Mouse (Mus musculus): Measurements from ENCODE around the gene Atp23.

The Atp23 gene

DNA sequence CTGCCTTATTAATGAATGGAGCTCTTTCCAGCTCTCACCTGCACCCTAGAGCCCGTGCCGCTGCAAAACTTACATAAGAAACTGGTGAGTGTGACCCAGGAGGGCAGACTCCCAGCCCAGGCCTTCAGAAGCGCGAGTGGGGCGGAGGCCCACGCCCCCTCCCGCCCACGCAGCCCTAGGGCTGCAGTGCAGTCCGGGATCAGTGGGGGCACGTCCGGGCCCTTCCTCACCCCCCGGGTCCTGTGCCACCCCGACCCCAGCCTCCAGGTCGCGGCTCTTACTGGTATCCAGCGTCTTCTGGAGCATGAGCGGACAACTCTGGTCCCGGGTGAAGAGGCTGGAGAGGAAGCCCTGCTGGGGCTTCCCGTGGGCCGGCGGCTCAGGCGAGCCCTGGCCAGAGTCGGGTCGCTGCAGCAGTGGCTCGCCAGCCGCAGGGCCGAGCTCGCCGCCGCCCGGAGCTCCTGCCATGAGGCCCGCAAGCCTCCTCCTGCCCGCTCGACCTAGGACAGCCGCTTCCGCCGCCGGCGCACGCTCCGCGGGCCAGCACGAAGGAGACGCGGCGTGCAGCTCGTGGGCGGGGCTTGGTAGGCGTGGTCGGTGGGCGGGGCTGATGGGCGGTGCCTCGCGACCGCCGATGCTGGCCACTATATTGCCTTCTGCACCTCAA is at the start of gene Atp23:
Atp23 (minus strand) TSS at position 535 of the 667 bp plus-strand sequence.
- peak; percentile 93 for DNase-seq (ENCODE audit: extremely low read depth, insufficient read length, low spot score)

DNA sequence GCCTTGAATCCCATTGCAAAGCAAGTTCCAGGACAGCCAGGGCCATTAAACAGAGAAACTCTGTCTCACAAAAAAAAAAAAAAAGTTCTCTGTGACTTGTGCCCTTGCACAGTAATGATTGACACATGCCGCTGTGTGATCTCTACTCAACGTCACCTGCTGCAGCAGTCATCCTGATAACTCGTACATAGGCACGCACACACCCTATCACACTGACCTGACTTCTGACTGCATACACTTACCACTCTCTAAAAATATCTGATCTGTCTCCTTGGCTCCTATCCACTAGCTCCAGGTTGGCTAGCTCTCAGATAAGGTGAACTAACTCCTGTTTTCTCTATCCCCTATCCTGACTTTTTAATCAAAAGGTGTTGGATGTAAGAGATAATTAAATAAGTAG is 49.4 kb upstream of the Atp23 start:
- no peak for DNase-seq (ENCODE audit: extremely low read depth, insufficient read length, low spot score)

DNA sequence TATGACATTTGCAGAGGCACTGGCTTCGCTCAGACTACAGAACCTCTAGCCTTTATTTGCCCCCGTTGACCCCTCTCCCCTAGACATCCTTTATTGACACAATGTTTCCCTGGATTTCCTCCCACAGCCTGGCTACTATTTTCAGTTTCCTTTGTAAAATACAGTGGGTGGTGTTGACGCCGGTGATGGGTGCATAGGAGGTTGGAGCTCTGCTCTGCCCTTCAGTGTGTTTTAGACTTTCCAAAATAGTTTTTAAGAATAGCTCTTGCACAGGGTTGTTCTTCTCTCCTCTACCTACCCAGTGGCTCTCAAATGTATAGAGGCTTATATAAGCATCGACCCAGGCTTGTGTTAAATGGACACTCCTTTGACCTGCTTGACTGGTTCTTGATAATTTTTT is 48.7 kb upstream of the Atp23 start:
- no peak for DNase-seq (ENCODE audit: extremely low read depth, insufficient read length, low spot score)

DNA sequence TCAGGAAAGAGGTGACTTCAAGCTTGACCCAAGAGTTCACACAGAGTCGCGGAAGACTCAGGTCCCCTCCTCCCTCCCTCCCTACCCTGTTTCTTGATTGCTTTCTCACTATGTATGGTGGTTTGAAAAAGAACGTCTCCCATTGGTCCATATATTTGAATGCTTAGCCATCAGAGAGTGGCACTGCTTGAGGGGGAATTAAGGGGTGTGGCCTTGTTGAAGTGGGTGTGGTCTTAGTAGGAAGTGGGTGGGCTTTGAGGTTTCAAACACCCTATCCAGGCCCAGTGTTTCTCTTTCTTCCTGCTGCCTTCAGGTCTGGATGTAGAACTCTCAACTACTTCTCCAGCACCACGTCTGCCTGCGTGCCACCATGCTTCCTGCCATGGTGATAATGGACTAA is 44.4 kb upstream of the Atp23 start:
- DNase-seq (ENCODE audit: extremely low read depth, insufficient read length, low spot score): no peak

DNA sequence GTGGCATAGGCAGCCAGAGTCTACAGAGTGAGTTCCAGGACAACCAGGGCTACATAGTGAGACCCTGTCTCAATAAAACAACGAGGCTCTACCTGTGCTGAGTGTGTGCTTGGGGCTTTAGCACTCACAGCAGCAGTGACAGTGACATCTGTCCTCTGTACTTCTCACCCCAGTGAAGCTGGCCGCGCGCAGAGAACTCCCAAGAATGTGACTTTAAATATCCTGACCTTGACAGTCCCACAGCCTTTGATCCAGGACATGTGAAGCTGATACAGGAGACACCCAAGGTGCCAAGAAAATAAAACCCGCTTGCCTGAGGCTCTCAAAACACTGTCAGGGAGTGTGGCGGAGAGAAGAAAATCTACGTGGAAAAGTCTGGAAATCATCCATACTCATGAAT is 39.8 kb upstream of the Atp23 start:
- DNase-seq (ENCODE audit: extremely low read depth, insufficient read length, low spot score): no peak

DNA sequence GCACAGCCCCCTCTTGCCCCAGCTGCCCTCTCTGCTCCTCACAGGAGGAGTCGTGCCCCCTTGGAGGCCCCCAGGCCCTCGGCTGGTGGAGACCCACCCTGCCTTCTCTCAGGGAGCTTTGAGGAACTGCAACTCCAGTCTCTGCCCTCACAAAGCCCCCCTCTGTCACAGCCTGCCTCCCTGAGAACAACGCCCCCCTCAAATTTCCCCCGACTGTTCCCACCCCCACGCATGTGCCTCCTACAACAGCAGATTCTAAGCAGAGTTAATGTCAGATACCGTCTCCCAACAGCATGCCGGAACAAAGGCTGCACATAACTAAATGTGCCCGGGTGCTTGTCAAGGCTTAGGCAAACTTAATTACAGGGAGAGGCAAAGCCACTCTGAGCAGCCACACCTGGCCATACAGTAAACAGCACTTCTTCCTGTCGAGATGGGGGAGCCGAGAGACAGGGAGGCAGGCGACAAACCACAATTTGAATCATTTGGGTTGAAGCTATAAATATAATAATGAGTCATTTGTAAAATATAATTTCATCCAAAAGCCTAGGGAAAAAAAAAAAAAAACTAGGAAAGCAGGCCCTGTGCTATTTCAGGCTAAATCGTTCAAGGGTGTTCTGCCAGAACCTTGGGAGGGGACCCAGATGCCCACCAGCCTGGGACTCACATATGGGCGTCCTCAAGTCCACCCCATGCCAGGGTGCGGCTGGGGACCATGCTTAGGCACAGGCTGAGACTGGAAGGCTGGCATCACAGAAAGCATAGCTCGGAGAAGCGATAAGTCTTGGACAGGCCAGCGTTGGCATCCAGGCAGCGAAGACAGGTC is 34.6 kb upstream of the Atp23 start:
- DNase-seq (ENCODE audit: extremely low read depth, insufficient read length, low spot score): peak; percentile 87

DNA sequence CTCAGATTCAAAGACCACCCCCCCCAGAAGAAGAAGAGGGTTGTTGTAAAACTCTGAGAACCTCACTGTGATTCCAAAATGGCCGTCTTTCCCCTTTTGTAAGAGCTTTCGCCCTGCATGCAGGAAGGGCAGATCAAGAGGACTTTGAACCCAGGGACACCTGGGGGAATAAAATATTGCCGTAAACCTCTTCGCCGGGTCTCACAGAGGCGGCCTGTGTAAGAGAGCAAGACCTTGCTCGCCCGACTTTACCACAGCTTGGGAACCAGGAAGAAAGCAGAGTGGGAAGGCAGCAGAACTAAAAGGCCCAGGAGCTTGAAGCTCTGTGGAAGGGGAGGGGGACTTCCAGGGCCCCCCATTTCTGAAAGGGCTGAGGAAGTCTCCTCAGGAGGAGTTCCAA is 34.0 kb upstream of the Atp23 start:
- DNase-seq (ENCODE audit: extremely low read depth, insufficient read length, low spot score): no peak

DNA sequence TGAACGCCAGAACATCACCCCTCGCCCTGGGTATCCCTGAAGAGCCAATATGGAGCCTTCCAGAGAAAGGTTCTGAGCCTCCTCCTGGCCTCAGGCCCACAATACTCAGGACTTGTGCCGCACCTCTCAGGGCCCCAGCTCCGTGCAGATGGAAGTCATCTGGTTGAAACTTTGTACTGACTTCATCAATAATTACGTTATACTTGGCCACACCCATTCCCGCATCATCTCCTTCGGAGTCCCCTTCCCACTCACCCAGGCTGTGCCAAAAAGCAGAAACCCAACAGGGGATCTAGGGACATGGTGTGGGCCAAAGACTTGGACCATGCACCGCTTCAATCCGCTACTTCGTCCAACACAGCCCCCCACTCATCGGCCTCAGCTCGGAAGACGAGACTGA is 33.4 kb upstream of the Atp23 start:
- no peak for DNase-seq (ENCODE audit: extremely low read depth, insufficient read length, low spot score)

DNA sequence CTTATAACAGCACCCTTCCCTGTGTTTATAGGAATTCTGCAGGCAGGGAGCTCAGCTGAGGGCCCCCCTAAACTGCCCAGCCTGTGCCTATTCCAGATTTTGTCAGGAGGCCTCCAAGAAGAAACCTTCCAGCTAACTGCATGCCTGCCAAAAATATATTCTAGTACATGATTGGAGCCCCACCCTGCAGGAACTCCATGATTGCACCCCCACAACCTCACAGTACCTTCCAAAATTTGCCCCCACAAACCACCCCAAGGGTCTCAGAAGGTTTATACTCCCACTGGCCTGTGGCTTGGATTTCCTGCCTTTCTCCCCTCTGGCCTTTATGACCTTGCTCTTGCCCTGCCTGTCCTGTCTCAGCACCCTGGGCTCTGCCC is 30.6 kb upstream of the Atp23 start:
- DNase-seq (ENCODE audit: extremely low read depth, insufficient read length, low spot score): no peak

DNA sequence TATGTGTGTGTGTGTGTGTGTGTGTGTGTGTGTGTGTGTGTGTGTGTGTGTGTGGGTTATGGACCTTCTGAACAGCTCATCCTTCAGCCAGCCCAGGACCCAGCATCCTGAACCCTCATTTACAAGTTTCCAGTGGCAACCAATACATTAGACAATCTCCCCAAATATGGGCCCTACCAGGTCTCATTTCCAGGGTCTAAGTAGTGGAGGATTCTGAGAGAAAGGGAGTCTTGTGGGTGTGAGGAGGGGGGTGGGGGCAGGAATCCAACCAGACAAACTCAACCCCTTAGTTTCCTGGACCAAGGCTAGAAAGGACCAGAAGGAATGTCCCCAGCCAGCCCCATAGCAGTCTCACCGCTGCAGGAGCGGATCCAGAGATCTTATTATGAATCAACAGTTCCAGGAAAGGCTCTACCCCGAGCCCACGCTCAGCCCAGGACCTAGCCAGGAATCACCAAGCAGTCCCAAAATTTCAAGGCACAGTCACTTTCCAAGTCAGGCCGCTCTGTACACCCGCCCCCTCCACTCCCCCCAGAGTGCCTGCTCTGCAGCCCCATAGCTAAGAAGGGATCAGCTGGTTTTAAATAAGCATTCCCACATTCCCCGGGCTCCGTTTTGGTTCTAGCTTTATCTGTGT is 30.1 kb upstream of the Atp23 start:
- DNase-seq (ENCODE audit: extremely low read depth, insufficient read length, low spot score): no peak

DNA sequence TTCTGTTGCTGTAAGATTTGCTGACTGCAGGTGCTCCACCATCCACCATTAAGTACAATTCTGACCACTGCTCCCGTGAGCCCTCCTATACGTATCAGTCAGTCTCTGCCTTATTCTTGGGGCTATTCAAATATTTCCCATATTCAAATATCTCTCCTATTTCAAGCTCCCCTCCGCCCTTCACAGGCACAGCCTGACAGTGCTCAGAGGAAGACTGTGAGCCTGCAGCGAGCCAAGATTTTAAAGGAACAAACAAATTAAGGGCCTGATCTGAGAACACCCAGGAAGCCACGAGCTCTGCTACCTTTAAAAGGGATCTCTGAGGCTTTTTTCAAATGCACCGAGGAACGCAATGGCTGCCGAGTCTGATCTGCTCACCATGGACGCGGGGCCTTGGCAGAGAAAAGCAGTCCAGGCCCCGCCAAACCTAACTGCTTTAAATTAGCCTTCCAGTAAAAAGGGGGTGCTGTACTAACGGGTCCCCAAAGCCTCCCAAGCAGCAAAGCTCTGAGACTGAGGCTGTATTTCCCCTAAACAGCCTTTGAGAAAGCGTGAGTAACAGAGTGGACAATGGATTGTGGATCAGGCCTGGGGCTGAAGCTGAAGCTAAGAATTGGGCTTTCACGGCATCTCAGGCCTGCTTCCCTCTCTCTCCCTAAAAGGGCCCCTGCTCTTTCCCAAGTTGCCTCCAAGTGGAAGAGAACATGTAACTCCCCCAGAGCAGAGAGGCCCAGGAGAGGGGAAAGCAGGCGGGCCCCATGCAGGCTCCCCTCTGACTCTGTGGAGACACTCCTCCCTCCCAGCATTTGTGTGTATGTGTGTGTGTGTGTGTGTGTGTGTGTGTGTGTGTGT is 29.3 kb upstream of the Atp23 start:
- no peak for DNase-seq (ENCODE audit: extremely low read depth, insufficient read length, low spot score)

DNA sequence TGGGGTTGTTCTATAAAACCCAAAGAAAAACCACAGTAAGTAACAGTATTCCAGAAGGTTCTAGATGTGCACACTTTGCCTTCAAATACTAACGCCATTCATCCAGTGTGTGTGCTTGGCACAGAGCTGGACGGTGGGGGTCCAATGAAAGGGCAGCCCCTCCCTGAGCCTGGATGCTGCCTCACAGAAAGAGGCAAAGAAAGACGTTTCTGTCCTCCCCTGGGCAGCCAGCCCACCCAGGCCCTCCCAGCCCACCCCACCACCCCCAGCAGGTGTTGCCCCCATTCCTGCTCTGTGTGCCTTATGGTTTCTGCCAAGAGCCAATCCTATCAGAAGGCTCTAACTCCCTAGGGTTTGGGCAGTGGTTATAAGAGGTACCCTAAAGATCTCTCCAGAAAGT is 28.4 kb upstream of the Atp23 start:
- DNase-seq (ENCODE audit: extremely low read depth, insufficient read length, low spot score): no peak

DNA sequence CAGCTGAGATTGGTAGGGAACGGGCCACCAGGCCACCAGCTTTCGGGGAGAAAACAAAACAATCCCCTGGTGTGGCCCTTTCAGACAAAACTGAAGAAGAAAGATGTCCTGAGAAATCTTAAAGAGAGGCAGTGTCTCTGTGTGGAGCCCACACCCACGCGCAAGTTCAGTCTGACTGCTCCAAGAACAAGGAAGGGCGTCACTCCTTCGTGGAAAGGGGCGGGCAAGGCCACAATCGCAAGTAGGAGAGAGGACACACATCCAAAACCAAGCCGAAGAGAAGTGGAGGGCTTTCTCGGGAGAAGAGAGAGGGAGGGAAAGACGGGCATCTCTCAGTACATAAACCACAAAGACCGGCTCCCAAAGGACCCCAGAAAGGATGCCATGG is 27.7 kb upstream of the Atp23 start:
- DNase-seq (ENCODE audit: extremely low read depth, insufficient read length, low spot score): no peak

DNA sequence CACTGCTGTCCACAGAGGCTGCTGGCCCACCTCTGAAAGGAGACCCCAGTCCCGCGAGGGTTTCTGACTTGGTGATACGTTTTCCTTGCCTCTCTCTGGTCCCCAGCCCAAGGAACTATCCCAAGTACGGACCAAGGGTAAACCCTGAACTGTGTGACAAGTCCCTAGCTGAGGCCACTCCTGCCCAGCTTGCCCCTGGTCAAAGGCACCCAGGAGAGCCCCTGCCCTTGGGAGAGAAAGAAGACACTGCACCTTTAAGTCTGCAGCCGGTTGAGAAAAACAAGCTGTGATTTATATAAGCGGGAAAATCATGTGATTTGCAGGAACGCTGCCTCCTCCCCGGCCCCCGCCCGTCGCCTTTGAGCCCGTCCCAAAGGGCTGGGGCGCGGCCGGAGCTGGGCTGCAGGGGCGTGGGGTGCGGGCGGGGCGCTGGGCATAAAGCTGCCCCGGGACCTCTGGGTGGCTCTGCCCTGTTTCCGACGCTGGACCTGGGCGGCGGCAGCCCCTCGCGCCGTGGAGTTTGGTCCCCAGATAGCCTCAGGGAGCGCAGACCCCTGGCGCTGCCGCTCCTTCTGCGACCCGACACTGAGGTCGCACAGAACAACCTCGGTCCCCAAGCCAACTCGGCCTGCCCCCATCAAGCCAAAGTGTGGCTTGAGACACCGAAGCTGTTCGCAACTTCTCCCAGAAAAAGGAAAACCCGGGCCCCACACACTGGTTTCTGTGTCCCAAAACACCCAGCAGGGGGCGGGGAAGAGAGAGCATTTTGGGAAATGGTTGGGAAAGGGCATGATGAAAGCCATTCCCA is 27.1 kb upstream of the Atp23 start:
- peak; percentile 89 for DNase-seq (ENCODE audit: extremely low read depth, insufficient read length, low spot score)

DNA sequence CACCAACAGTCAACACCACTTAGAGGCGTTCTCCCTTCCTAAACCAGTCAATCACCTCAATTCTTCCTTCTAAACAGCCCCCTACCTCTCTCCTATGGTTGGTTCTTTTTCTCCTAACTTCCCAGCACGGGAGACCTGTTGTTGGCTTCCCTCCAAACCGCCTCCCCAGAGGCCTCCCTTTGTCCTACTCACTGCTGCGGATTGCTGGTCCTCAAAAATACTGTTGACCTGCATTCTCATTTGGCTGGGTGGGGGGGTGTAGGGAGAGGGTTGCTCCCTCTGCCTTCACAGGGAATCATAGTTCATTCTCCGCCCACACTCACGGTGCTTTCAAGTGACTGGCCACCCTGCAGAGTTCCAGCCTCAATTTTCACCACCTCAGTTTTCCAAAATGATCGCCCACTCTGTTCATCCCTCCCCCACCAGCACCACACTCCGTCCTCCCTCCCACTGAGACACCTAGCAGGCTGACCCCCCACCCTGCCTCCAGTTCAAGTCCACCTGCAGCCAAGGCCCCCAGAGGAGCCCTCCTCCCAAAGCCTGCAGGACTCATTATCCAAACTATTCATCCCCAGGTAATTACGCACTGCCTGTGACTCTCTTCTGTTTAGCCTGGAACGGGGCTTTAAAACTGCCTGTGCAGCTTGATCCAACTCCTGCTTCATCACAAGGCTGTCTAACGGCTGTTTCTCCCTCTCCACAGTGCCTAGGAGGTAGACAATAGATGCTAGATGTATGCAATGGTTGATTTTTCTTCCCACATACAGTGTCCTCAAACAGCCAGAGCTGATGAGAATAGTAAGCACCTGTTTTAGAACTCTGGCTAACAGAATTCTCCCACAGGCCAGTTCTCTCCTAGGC is 26.2 kb upstream of the Atp23 start:
- DNase-seq (ENCODE audit: extremely low read depth, insufficient read length, low spot score): peak; percentile 35

DNA sequence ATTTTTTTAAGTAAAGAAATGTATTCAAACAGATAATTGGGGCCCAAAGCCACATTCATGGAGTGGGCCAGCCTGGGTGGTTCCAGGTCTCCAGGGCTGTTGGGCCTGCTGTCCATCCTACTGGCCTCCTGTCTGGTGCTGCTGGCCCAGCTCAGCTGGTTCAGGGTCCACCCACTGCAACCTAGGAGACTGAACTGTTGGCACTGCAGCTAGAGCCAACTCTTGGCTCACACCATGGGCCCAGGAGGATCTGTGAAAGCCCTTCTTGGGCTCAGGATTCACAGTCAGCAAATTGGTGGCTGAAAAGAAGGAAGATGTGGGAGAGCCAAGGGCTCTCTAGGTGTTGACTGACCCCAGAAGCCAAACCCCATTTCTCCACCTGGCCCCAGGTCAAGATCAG is 24.2 kb upstream of the Atp23 start:
- no peak for DNase-seq (ENCODE audit: extremely low read depth, insufficient read length, low spot score)

DNA sequence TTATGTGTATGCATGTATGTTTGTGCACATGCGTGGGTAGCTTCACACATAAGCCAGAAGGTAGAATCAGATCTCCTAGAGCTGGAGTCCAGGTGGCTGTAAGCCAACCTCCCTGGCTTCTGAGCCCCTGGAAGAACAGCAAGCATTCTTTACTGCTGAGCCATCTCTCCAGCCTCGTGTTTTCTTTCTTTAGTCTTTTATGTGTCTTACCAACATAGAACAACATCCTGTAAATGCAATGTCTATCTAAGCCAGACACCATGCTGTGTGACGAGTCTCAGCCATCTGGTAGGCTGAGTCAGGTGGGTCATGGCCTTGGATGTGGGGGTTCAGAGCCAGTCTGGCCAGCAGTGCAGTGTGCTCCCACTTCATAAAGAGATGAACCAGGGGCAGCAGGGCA is 22.9 kb upstream of the Atp23 start:
- peak; percentile 75 for DNase-seq (ENCODE audit: extremely low read depth, insufficient read length, low spot score)

DNA sequence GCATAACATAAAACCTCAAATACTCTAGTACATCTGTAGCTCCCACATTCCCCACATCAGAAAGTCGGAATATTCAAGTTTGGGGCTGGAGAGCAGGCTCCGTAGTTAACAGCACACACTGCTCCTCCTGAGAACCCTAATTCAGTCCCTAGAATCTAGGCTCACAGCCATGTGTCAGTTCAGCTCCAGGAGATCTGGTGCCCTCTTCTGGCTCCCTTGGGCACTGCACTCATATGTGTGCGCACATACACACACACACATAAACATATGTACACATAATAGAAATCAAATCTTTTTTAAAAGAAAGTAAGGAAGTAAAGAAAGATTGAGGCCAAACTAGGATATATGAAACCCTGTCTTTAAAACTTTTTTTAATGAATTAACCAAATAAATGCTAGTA is 19.1 kb upstream of the Atp23 start:
- DNase-seq (ENCODE audit: extremely low read depth, insufficient read length, low spot score): no peak

DNA sequence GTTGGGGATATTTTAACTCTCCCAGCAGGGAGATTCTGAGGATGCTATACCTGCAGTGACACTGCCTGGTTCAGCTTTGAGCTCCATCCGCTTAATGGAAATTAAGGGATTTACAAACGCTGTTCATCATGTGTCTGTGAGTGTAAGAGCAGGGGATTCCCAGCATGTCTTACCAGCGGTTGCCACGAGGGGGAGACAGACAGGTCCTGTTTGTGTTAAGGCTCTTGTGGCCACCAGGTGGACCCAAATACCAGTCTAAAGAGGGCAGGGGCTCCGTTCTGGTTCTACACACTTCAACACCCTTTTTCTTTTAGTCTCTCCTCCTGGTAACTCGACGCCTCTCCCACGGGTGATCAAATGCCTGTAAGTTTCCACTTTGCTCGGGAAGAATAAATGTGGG is 17.9 kb upstream of the Atp23 start:
- DNase-seq (ENCODE audit: extremely low read depth, insufficient read length, low spot score): peak; percentile 64
